22 mouse cellular contexts compared by ENCODE assay signal in the genomic region with DNA sequence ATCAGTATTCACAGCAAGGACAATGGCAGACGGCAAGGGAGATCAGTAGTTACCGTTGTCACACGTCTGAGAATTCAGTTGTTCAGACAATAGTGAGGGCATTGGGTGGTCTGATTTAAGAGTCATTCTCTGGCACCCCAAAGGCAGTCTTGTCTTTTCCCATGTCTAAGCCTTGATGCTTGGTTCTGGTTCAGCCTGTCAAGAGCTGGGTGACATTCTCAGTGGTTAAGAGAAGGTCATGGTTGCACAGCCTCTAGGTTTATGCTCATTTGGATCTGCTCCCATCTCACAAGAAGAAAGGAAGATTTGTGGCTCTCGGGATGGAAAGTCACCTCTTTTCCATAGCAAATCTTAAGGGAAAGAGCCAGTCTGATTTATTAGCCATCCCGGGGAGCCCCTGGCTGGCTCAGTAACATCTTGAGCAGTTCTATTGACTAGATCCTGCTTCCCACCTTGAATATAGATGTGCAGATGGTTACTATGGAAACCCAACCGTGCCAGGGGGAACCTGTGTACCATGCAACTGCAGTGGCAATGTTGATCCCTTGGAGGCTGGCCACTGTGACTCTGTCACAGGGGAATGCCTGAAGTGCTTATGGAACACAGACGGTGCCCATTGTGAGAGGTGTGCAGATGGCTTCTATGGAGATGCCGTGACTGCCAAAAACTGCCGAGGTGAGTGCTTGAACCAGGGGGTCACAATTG.
DNase-seq lines count a peak whose midpoint lies in the region; ATAC-seq and TF ChIP-seq lines count a peak whose summit lies in the region.
"Had no signal": no experiment of that assay in that cellular context is flagged by ENCODE, and none has a peak within 500 bp of the region (broad histone marks: within the 10 kb centered on the region; RNA-seq: fewer than 3 reads in every experiment).

No protein-coding gene starts in this region.

- no peak overlapping the region for H3K4me2 ChIP-seq in hindbrain, embryonic 12.5 days (replicated peaks)
- no peak overlapping the region for H3K4me2 ChIP-seq in forebrain, postnatal 0 days (ENCODE audit: low read depth)
- no peak overlapping the region for H3K4me2 ChIP-seq in neural tube, embryonic 12.5 days (replicated peaks)
- H3K4me2 ChIP-seq in intestine, embryonic 16.5 days (ENCODE audit: low read depth, low read length): no peak overlapping the region
- H3K4me2 ChIP-seq: intestine, embryonic 15.5 days; kidney, embryonic 15.5 days; lung, embryonic 15.5 days; midbrain, embryonic 12.5 days had no signal

- 0 out of 2 replicates have a peak, but pooled peaks have one; percentile 52 for ATAC-seq in hindbrain, embryonic 12.5 days (ENCODE audit: low FRiP score)
- 0 out of 2 replicates have a peak, but pooled peaks have one; percentile 53 for ATAC-seq in forebrain, postnatal 0 days
- ATAC-seq in neural tube, embryonic 12.5 days (ENCODE audit: low FRiP score, low read depth): peak; percentile 93
- ATAC-seq in intestine, embryonic 16.5 days: no peak
- ATAC-seq: intestine, embryonic 15.5 days had no signal

- no peaks in the 10 kb centered on the region for H3K27me3 ChIP-seq in hindbrain, embryonic 12.5 days
- H3K27me3 ChIP-seq in hindbrain, embryonic 10.5 days (ENCODE audit: insufficient read depth, poor library complexity, severe bottlenecking): no peaks in the 10 kb centered on the region
- no peaks in the 10 kb centered on the region for H3K27me3 ChIP-seq in forebrain, postnatal 0 days (ENCODE audit: insufficient read depth, low read length)
- H3K27me3 ChIP-seq in neural tube, embryonic 12.5 days (replicated peaks): no peaks in the 10 kb centered on the region
- H3K27me3 ChIP-seq in intestine, embryonic 16.5 days (replicated peaks; ENCODE audit: control insufficient read depth, insufficient read depth, low read length): no peaks in the 10 kb centered on the region
- H3K27me3 ChIP-seq: intestine, embryonic 15.5 days; kidney, embryonic 15.5 days; lung, embryonic 15.5 days; midbrain, embryonic 12.5 days had no signal

- DNase-seq in hindbrain, embryonic 10.5 days (ENCODE audit: low spot score): no peak
- DNase-seq in ZHBTc4 (ENCODE audit: low read depth, low spot score): peak; percentile 23
- DNase-seq in forebrain, postnatal 0 days: no peak
- no peak for DNase-seq in urinary bladder, adult 2 months (ENCODE audit: low spot score)
- DNase-seq: B cell, adult 2 months; cerebellum, adult 8-10 months; gastrocnemius, adult 2 months; heart, postnatal 36 days; layer of hippocampus, postnatal 36 days; lung, postnatal 4 days; right cerebral cortex, postnatal 14 days; spleen, adult 18-20 months; thymus, postnatal 4 days had no signal

- TF ChIP-seq CTCF in forebrain, postnatal 0 days (IDR thresholded peaks at IDR 0.05; ENCODE audit: low read depth): no peak

- no peaks in the 10 kb centered on the region for H3K4me1 ChIP-seq in hindbrain, embryonic 12.5 days
- 0 out of 2 replicates have a peak, but pooled peaks cover 4% of the 10 kb centered on the region for H3K4me1 ChIP-seq in hindbrain, embryonic 10.5 days (replicated peaks)
- no peaks in the 10 kb centered on the region for H3K4me1 ChIP-seq in forebrain, postnatal 0 days (ENCODE audit: insufficient read depth)
- 0 out of 2 replicates have a peak, but pooled peaks cover 4% of the 10 kb centered on the region for H3K4me1 ChIP-seq in neural tube, embryonic 12.5 days
- no peaks in the 10 kb centered on the region for H3K4me1 ChIP-seq in intestine, embryonic 16.5 days (ENCODE audit: control insufficient read depth, insufficient read depth, low read length)
- H3K4me1 ChIP-seq: kidney, embryonic 15.5 days; midbrain, embryonic 12.5 days had no signal

- no peak overlapping the region for H3K9ac ChIP-seq in hindbrain, embryonic 12.5 days
- no peak overlapping the region for H3K9ac ChIP-seq in forebrain, postnatal 0 days
- no peak overlapping the region for H3K9ac ChIP-seq in neural tube, embryonic 12.5 days
- H3K9ac ChIP-seq in intestine, embryonic 16.5 days (ENCODE audit: low read depth, low read length): no peak overlapping the region
- H3K9ac ChIP-seq: intestine, embryonic 15.5 days; kidney, embryonic 15.5 days; liver, embryonic 14.5 days; lung, embryonic 15.5 days; midbrain, embryonic 12.5 days had no signal

- WGBS in hindbrain, embryonic 12.5 days: 74% methylated on average over 9 of the region's 9 CpGs
- 88% methylated on average over 9 of the region's 9 CpGs for WGBS in hindbrain, embryonic 10.5 days
- 76% methylated on average over 9 of the region's 9 CpGs for WGBS in forebrain, postnatal 0 days
- 44% methylated on average over 9 of the region's 9 CpGs for WGBS in neural tube, embryonic 12.5 days
- 86% methylated on average over 9 of the region's 9 CpGs for WGBS in intestine, embryonic 16.5 days

- no peak overlapping the region for H3K27ac ChIP-seq in hindbrain, embryonic 12.5 days
- no peak overlapping the region for H3K27ac ChIP-seq in hindbrain, embryonic 10.5 days
- H3K27ac ChIP-seq in forebrain, postnatal 0 days (ENCODE audit: low read depth, low read length): no peak overlapping the region
- H3K27ac ChIP-seq in neural tube, embryonic 12.5 days: no peak overlapping the region
- no peak overlapping the region for H3K27ac ChIP-seq in intestine, embryonic 16.5 days (ENCODE audit: low read length)
- H3K27ac ChIP-seq: embryonic facial prominence, embryonic 10.5 days; gastrocnemius, adult 2 months; intestine, embryonic 15.5 days; kidney, embryonic 15.5 days; liver, embryonic 14.5 days; lung, embryonic 15.5 days; midbrain, embryonic 12.5 days had no signal

- no peaks in the 10 kb centered on the region for H3K9me3 ChIP-seq in hindbrain, embryonic 12.5 days (replicated peaks)
- no peaks in the 10 kb centered on the region for H3K9me3 ChIP-seq in hindbrain, embryonic 10.5 days
- H3K9me3 ChIP-seq in forebrain, postnatal 0 days (ENCODE audit: low read length): no peaks in the 10 kb centered on the region
- no peaks in the 10 kb centered on the region for H3K9me3 ChIP-seq in neural tube, embryonic 12.5 days
- H3K9me3 ChIP-seq in intestine, embryonic 16.5 days (ENCODE audit: control insufficient read depth, low read length): no peaks in the 10 kb centered on the region
- H3K9me3 ChIP-seq: embryonic facial prominence, embryonic 10.5 days; intestine, embryonic 15.5 days; kidney, embryonic 15.5 days; lung, embryonic 15.5 days; midbrain, embryonic 12.5 days had no signal

- H3K4me3 ChIP-seq in hindbrain, embryonic 12.5 days: no peak overlapping the region
- H3K4me3 ChIP-seq in hindbrain, embryonic 10.5 days: no peak overlapping the region
- H3K4me3 ChIP-seq in forebrain, postnatal 0 days (ENCODE audit: low read depth, low read length): no peak overlapping the region
- H3K4me3 ChIP-seq in neural tube, embryonic 12.5 days: no peak overlapping the region
- H3K4me3 ChIP-seq in intestine, embryonic 16.5 days (ENCODE audit: low read length): no peak overlapping the region
- H3K4me3 ChIP-seq: embryonic facial prominence, embryonic 10.5 days; gastrocnemius, adult 2 months; intestine, embryonic 15.5 days; kidney, embryonic 15.5 days; lung, embryonic 15.5 days; midbrain, embryonic 12.5 days had no signal

- H3K36me3 ChIP-seq in hindbrain, embryonic 12.5 days: peaks cover 21% of the 10 kb centered on the region; the same call in 1 of the 2 replicates
- H3K36me3 ChIP-seq in hindbrain, embryonic 10.5 days: peaks cover 88% of the 10 kb centered on the region
- H3K36me3 ChIP-seq in forebrain, postnatal 0 days (ENCODE audit: insufficient read depth): no peaks in the 10 kb centered on the region
- peaks cover 42% of the 10 kb centered on the region for H3K36me3 ChIP-seq in neural tube, embryonic 12.5 days
- no peaks in the 10 kb centered on the region for H3K36me3 ChIP-seq in intestine, embryonic 16.5 days (ENCODE audit: control insufficient read depth, insufficient read depth, low read length)
- H3K36me3 ChIP-seq: intestine, embryonic 15.5 days; lung, embryonic 15.5 days had no signal
